Mouse (Mus musculus) testis, adult 2 months (tissue): ENCODE results near the gene Ndel1.

Experiments
- CTCF ChIP-seq: fragments of 200-500 bp; IDR thresholded peaks from 2 replicates; pipeline ENCODE4 v1.5.1; 2012; ENCODE audit warnings: low read depth, mild to moderate bottlenecking, inconsistent platforms, low read length, moderate library complexity; ENCODE audit not compliant: control insufficient read depth, insufficient read depth, insufficient replicate concordance
- POLR2A ChIP-seq: fragments of 200-500 bp; IDR thresholded peaks from 2 replicates; pipeline ENCODE4 v1.6.1; 2012; ENCODE audit warnings: low read depth, mild to moderate bottlenecking, inconsistent platforms, low read length, moderate library complexity; ENCODE audit not compliant: control insufficient read depth

- no peak for TF ChIP-seq CTCF
- TF ChIP-seq POLR2A = no peak
Observed at GRCm38 (mm10) chr11:68778855-68779254, 92.8 kb downstream of the Ndel1 start.
